Mouse (Mus musculus) limb, embryonic 12.5 days (tissue): Measurements from ENCODE around the gene Add3. TPM values are rescaled to one million over a fixed set of nuclear protein-coding genes. Genes with fewer than 3 reads are reported as not detected.

Source experiments
- ATAC-seq: fragments of 200-750 bp; cut with Nextera tagmentation; 2 replicates; pipeline ENCODE4 v1.8.0; 2017; ENCODE audit warnings: low read depth, moderate TSS enrichment; ENCODE audit not compliant: insufficient number of reproducible peaks, insufficient read depth, low FRiP score, low TSS enrichment
- H3K27ac ChIP-seq: fragments of 300-500 bp; sonication (generic); 2 replicates; pipeline ENCODE4 v1.5.1; 2016; ENCODE audit warnings: mild to moderate bottlenecking, moderate library complexity
- H3K27me3 ChIP-seq: fragments of 300-500 bp; sonication (generic); 2 replicates; pipeline ENCODE4 v1.6.1; 2016; ENCODE audit warnings: mild to moderate bottlenecking, moderate library complexity
- H3K36me3 ChIP-seq: fragments of 300-500 bp; sonication (generic); 2 replicates; pipeline ENCODE4 v1.6.1; 2016; ENCODE audit warnings: mild to moderate bottlenecking, moderate library complexity
- H3K4me1 ChIP-seq: fragments of 300-500 bp; sonication (generic); replicated peaks from 2 replicates; pipeline ENCODE4 v1.6.1; 2016
- H3K4me2 ChIP-seq: fragments of 300-500 bp; sonication (generic); 2 replicates; pipeline ENCODE4 v1.6.1; 2016; ENCODE audit warnings: mild to moderate bottlenecking, moderate library complexity
- H3K4me3 ChIP-seq: fragments of 300-500 bp; sonication (generic); replicated peaks from 2 replicates; pipeline ENCODE4 v1.5.1; 2016; ENCODE audit warnings: mild to moderate bottlenecking
- H3K9ac ChIP-seq: fragments of 300-500 bp; sonication (generic); replicated peaks from 2 replicates; pipeline ENCODE4 v1.6.1; 2016; ENCODE audit warnings: mild to moderate bottlenecking, moderate library complexity
- H3K9me3 ChIP-seq: fragments of 300-500 bp; sonication (generic); 2 replicates; pipeline ENCODE4 v1.6.1; 2016; ENCODE audit warnings: mild to moderate bottlenecking, moderate library complexity
- WGBS: fragments of 180-500 bp; shearing (Covaris S2); methylation state at CpG from one replicate; pipeline ENCODE4 v1.1.7; 2016; 5-methylcytosine and 5-hydroxymethylcytosine counted together
- polyA plus RNA-seq: library from polyadenylated mRNA; unstranded; fragments of >200 nt; fragmentation: Nextera tagmentation; extraction: Ambion mirVana; gene quantifications from 2 replicates; pipeline ENCODE4 v1.2.1, GENCODE M21; 2016

The Add3 gene
- polyA plus RNA-seq, 1 experiment from 2014 or later, result 83.8 TPM

GRCm38 (mm10) chr19:53198706-53199572 is 58.7 kb downstream of the Add3 start:
- no peak overlapping the region for H3K27ac ChIP-seq
- peaks cover 12% of the 10 kb centered on the region for H3K4me1 ChIP-seq
- no peak overlapping the region for H3K4me2 ChIP-seq
- 91% methylated on average over 17 of the region's 17 CpGs for WGBS
- no peak overlapping the region for H3K4me3 ChIP-seq
- no peaks in the 10 kb centered on the region for H3K9me3 ChIP-seq
- H3K36me3 ChIP-seq, result peaks cover 10% of the 10 kb centered on the region; the same call in 1 of the 2 replicates
- H3K9ac ChIP-seq, result no peak overlapping the region
- H3K27me3 ChIP-seq, result no peaks in the 10 kb centered on the region
- no peak for ATAC-seq

GRCm38 (mm10) chr19:53199711-53200110 is 59.5 kb downstream of the Add3 start:
- Histone ChIP-seq H3K9ac (no peak overlapping the region), H3K27me3 (no peaks in the 10 kb centered on the region), H3K4me2 (no peak overlapping the region), H3K4me3 (no peak overlapping the region), H3K4me1 (peaks cover 4% of the 10 kb centered on the region), H3K27ac (no peak overlapping the region), H3K9me3 (no peaks in the 10 kb centered on the region), H3K36me3 (peaks cover 10% of the 10 kb centered on the region; the same call in 1 of the 2 replicates)
- no peak for ATAC-seq
- WGBS, result 95% methylated on average over 9 of the region's 9 CpGs

- Histone ChIP-seq H3K9me3 (no peaks in the 10 kb centered on the region), H3K4me3 (no peak overlapping the region), H3K27me3 (no peaks in the 10 kb centered on the region), H3K27ac (no peak overlapping the region), H3K36me3 (peaks cover 10% of the 10 kb centered on the region; the same call in 1 of the 2 replicates), H3K4me1 (no peaks in the 10 kb centered on the region), H3K4me2 (no peak overlapping the region), H3K9ac (no peak overlapping the region)
- ATAC-seq, result no peak
- WGBS, result 90% methylated on average over 1 of the region's 1 CpGs
These were observed 61.9 kb downstream of the Add3 start for GRCm38 (mm10) chr19:53202116-53202515.

GRCm38 (mm10) chr19:53206986-53207385 is 66.7 kb downstream of the Add3 start:
- Histone ChIP-seq H3K36me3 (no peaks in the 10 kb centered on the region), H3K4me1 (peaks cover 2% of the 10 kb centered on the region; the same call in 1 of the 2 replicates), H3K4me3 (no peak overlapping the region), H3K9me3 (no peaks in the 10 kb centered on the region), H3K27ac (no peak overlapping the region), H3K9ac (no peak overlapping the region), H3K27me3 (no peaks in the 10 kb centered on the region), H3K4me2 (no peak overlapping the region)
- WGBS, result 88% methylated on average over 2 of the region's 2 CpGs
- no peak for ATAC-seq

- Histone ChIP-seq H3K9ac (no peak overlapping the region), H3K4me3 (no peak overlapping the region), H3K4me2 (no peak overlapping the region), H3K27ac (no peak overlapping the region), H3K9me3 (no peaks in the 10 kb centered on the region), H3K4me1 (peaks cover 6% of the 10 kb centered on the region; the same call in 1 of the 2 replicates), H3K27me3 (no peaks in the 10 kb centered on the region), H3K36me3 (no peaks in the 10 kb centered on the region)
- no peak for ATAC-seq
- WGBS, result 82% methylated on average over 7 of the region's 7 CpGs
These were observed 68.6 kb downstream of the Add3 start for GRCm38 (mm10) chr19:53208830-53209229.

- Histone ChIP-seq H3K27ac (no peak overlapping the region), H3K27me3 (no peaks in the 10 kb centered on the region), H3K36me3 (no peaks in the 10 kb centered on the region), H3K4me1 (peaks cover 6% of the 10 kb centered on the region; the same call in 1 of the 2 replicates), H3K4me2 (no peak overlapping the region), H3K4me3 (no peak overlapping the region), H3K9me3 (no peaks in the 10 kb centered on the region), H3K9ac (no peak overlapping the region)
- 73% methylated on average over 2 of the region's 2 CpGs for WGBS
- ATAC-seq, result no peak
These were observed 70.0 kb downstream of the Add3 start for GRCm38 (mm10) chr19:53210251-53210650.

GRCm38 (mm10) chr19:53215352-53215751 is 75.1 kb downstream of the Add3 start:
- no peak overlapping the region for H3K9ac ChIP-seq
- no peak for ATAC-seq
- peaks cover 3% of the 10 kb centered on the region; the same call in 1 of the 2 replicates for H3K4me1 ChIP-seq
- H3K27me3 ChIP-seq, result no peaks in the 10 kb centered on the region
- 78% methylated on average over 2 of the region's 2 CpGs for WGBS
- no peak overlapping the region for H3K27ac ChIP-seq
- no peak overlapping the region for H3K4me2 ChIP-seq
- peaks cover 15% of the 10 kb centered on the region for H3K36me3 ChIP-seq
- no peaks in the 10 kb centered on the region for H3K9me3 ChIP-seq
- H3K4me3 ChIP-seq, result no peak overlapping the region

- 91% methylated on average over 18 of the region's 18 CpGs for WGBS
- no peak overlapping the region for H3K9ac ChIP-seq
- peaks cover 24% of the 10 kb centered on the region for H3K36me3 ChIP-seq
- no peaks in the 10 kb centered on the region for H3K9me3 ChIP-seq
- 0 out of 2 replicates have a peak, but pooled peaks cover 3% of the 10 kb centered on the region for H3K4me1 ChIP-seq
- no peak overlapping the region for H3K27ac ChIP-seq
- ATAC-seq, result no peak
- no peak overlapping the region for H3K4me3 ChIP-seq
- no peak overlapping the region for H3K4me2 ChIP-seq
- no peaks in the 10 kb centered on the region for H3K27me3 ChIP-seq
These were observed 76.7 kb downstream of the Add3 start for GRCm38 (mm10) chr19:53216761-53217538.

- no peak overlapping the region for H3K27ac ChIP-seq
- H3K4me1 ChIP-seq, result no peaks in the 10 kb centered on the region
- H3K9me3 ChIP-seq, result no peaks in the 10 kb centered on the region
- H3K36me3 ChIP-seq, result peaks cover 24% of the 10 kb centered on the region
- no peak overlapping the region for H3K4me3 ChIP-seq
- 89% methylated on average over 8 of the region's 8 CpGs for WGBS
- no peak overlapping the region for H3K4me2 ChIP-seq
- H3K9ac ChIP-seq, result no peak overlapping the region
- no peak for ATAC-seq
- H3K27me3 ChIP-seq, result no peaks in the 10 kb centered on the region
These were observed 77.6 kb downstream of the Add3 start for GRCm38 (mm10) chr19:53217837-53218236.

- Histone ChIP-seq H3K27me3 (no peaks in the 10 kb centered on the region), H3K9me3 (no peaks in the 10 kb centered on the region), H3K4me2 (no peak overlapping the region), H3K4me3 (no peak overlapping the region), H3K4me1 (no peaks in the 10 kb centered on the region), H3K36me3 (peaks cover 24% of the 10 kb centered on the region), H3K27ac (no peak overlapping the region), H3K9ac (no peak overlapping the region)
- 55% methylated on average over 3 of the region's 3 CpGs for WGBS
- no peak for ATAC-seq
These were observed 79.1 kb downstream of the Add3 start for GRCm38 (mm10) chr19:53219305-53219704.

- no peak for ATAC-seq
- Histone ChIP-seq H3K27me3 (no peaks in the 10 kb centered on the region), H3K9ac (no peak overlapping the region), H3K36me3 (peaks cover 24% of the 10 kb centered on the region), H3K4me2 (no peak overlapping the region), H3K4me1 (no peaks in the 10 kb centered on the region), H3K4me3 (no peak overlapping the region), H3K9me3 (no peaks in the 10 kb centered on the region), H3K27ac (no peak overlapping the region)
- 94% methylated on average over 3 of the region's 3 CpGs for WGBS
These were observed 80.9 kb downstream of the Add3 start for GRCm38 (mm10) chr19:53221186-53221585.
